Mouse (Mus musculus) embryonic fibroblast, embryonic 13.5 days (primary cell): ENCODE data around the gene Prss38.

Source experiments
- CTCF ChIP-seq: IDR thresholded peaks from 2 replicates; pipeline ENCODE4 v1.5.1; 2011; ENCODE audit warnings: mild to moderate bottlenecking, control low read depth, low read length, moderate library complexity, borderline replicate concordance; ENCODE audit not compliant: insufficient read depth
- POLR2A ChIP-seq: IDR thresholded peaks from 2 replicates; pipeline ENCODE4 v1.6.1; 2011; ENCODE audit warnings: low read depth, mild to moderate bottlenecking, control low read depth, low read length, moderate library complexity

DNA sequence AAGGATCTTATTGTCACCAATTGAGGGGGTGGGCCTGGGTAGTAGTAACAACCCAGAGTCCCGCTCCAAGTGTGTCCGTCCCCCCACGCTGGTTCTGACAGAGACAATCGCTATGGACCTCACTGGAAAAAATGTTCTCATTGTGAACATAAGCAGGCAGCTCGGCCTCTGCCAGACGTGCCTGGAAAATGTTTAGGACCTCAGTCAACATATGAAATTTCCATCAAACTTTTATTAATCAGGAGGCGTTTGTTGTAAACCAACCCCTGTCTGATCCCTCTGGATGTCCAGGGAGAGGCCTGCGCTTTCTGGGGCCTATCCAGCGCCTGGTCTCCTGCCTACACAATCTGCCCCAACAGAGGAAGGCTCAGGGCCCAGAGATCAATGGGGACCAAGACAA, 11.4 kb downstream of the Prss38 start:
- TF ChIP-seq CTCF (no peak), POLR2A (no peak)
